Mouse (Mus musculus) liver, embryonic 11.5 days (tissue): ENCODE data around the gene Dnlz. TPM values are rescaled to one million over a fixed set of nuclear protein-coding genes. Genes with fewer than 3 reads are reported as not detected.

Experiments used
- ATAC-seq: fragments of 200-750 bp; cut with Nextera tagmentation; replicated peaks from 2 replicates; pipeline ENCODE4 v1.8.0; 2017; ENCODE audit warnings: moderate number of reproducible peaks, mild to moderate bottlenecking, moderate TSS enrichment, moderate library complexity; ENCODE audit not compliant: low FRiP score
- DNase-seq: peaks from one replicate; pipeline ENCODE4 v3.0.0-alpha.2; 2017; ENCODE audit warnings: low spot score
- H3K27ac ChIP-seq: fragments of 300-500 bp; sonication (generic); 2 replicates; pipeline ENCODE4 v1.5.1; 2014; ENCODE audit warnings: mild to moderate bottlenecking, low read depth, low read length, control low read depth
- H3K27me3 ChIP-seq: fragments of 300-500 bp; sonication (generic); replicated peaks from 2 replicates; pipeline ENCODE4 v1.6.1; 2014; ENCODE audit warnings: low read length, mixed read lengths; ENCODE audit not compliant: control insufficient read depth, insufficient read depth
- H3K36me3 ChIP-seq: fragments of 300-500 bp; sonication (generic); 2 replicates; pipeline ENCODE4 v1.6.1; 2014; ENCODE audit warnings: mild to moderate bottlenecking, low read length, moderate library complexity, mixed read lengths; ENCODE audit not compliant: control insufficient read depth, insufficient read depth
- H3K4me1 ChIP-seq: fragments of 300-500 bp; sonication (generic); replicated peaks from 2 replicates; pipeline ENCODE4 v1.6.1; 2014; ENCODE audit warnings: low read length, mixed read lengths; ENCODE audit not compliant: control insufficient read depth, insufficient read depth
- H3K4me2 ChIP-seq: fragments of 300-500 bp; sonication (generic); 2 replicates; pipeline ENCODE4 v1.6.1; 2014; ENCODE audit warnings: mild to moderate bottlenecking, control low read depth, moderate library complexity
- H3K4me3 ChIP-seq: fragments of 300-500 bp; sonication (generic); 2 replicates; pipeline ENCODE4 v1.5.1; 2014; ENCODE audit warnings: low read depth, low read length, control low read depth
- H3K9ac ChIP-seq: fragments of 300-500 bp; sonication (generic); 2 replicates; pipeline ENCODE4 v1.6.1; 2014; ENCODE audit warnings: low read depth, low read length, control low read depth
- H3K9me3 ChIP-seq: fragments of 300-500 bp; sonication (generic); 2 replicates; pipeline ENCODE4 v1.6.1; 2016; ENCODE audit warnings: low read length, inconsistent platforms, mixed read lengths; ENCODE audit not compliant: control insufficient read depth
- WGBS: fragments of 180-500 bp; shearing (Covaris S2); extraction: QIAGEN DNeasy Blood & Tissue Kit; methylation state at CpG from one replicate; pipeline ENCODE4 v1.1.7; 2014; 5-methylcytosine and 5-hydroxymethylcytosine counted together
- polyA plus RNA-seq: library from polyadenylated mRNA; unstranded; fragments of >200 nt; fragmentation: Nextera tagmentation; extraction: Ambion mirVana; gene quantifications from 2 replicates; pipeline ENCODE4 v1.2.1, GENCODE M21; 2014

Dnlz gene
- 23.0 and 23.8 TPM in 2 replicates for polyA plus RNA-seq

DNA sequence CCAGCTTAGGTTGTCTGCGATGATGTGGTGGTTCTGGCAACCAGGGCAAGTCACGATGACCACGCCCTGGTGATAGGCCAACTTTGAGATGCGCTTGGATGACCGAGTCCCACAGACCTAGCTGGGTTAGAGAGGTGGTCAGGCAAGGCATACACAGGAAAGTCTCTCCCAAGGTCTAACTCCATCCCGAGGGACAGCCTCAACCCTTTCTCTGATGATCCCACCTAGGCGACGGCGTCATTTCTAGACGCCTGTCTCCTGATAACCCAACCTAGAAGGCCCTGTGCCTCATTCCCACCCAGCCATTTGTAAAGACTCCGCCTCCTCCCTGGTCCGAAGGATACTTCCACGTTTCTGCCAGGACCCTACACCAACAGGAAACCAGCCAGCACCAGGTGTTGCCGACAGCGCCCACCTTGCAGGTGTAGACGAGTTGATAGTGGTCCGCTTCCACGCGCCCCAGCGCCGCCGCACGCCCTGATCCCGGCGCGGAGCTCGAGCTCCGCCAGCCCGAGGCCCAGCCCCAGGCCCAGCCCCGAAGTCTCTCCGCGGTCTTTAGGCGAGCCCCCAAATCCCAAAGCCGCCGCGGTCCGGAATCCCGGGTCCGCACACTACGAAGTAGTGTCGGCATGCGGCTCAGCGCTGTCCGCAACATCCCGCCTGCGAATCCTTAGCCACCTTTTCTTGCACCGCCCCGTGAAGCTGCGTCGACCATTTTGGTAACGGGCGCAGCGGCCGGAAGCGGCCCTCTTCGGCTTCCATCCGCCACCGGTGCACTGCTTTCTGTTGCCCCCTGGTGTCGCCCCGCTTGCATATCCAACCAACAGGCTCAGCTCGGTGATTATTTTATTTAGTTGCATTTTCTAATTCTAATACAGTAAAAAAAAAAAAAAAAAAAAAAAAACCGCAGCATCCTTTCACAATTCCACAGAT lies at the start of gene Dnlz:
Dnlz (minus strand) TSS at position 753 of the 933 bp plus-strand sequence.
- Histone ChIP-seq H3K9me3 (no peaks in the 10 kb centered on the region), H3K36me3 (peaks cover 8% of the 10 kb centered on the region; the same call in 1 of the 2 replicates), H3K4me3 (peak within 1 kb of the TSS; percentile 82), H3K27ac (peak within 1 kb of the TSS; percentile 84), H3K4me1 (peaks cover 22% of the 10 kb centered on the region), H3K4me2 (peak within 1 kb of the TSS; percentile 97), H3K27me3 (no peaks in the 10 kb centered on the region), H3K9ac (peak within 1 kb of the TSS; percentile 93)
- DNase-seq, result peak; percentile 89
- 1% methylated on average over 62 of the region's 62 CpGs for WGBS
- ATAC-seq, result peak; percentile 82

DNA sequence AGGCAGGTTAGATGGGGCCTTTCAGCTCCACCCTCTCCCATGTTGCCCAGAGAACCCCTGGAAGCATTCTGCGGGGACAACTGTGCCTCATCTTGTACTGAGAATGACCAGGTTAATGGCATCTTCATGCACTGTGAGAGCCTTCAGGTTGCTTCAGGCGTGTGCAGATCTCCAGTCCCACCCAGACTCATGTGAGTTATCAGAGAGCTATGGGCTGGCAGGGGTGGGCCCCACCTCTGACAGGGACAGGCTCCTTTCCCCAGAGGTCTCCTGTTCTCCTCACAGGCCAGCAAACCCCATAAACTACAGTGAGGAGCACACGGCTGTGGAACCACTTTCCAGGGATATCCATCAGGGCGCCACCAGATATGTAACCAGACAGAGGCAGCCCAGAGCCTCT lies 49.1 kb upstream of the Dnlz start:
- Histone ChIP-seq H3K36me3 (peaks cover 52% of the 10 kb centered on the region), H3K9ac (no peak overlapping the region), H3K27me3 (no peaks in the 10 kb centered on the region), H3K4me2 (no peak overlapping the region), H3K9me3 (no peaks in the 10 kb centered on the region), H3K27ac (no peak overlapping the region; the same call in 1 of the 2 replicates), H3K4me3 (no peak overlapping the region), H3K4me1 (peaks cover 15% of the 10 kb centered on the region)
- ATAC-seq (peak; percentile 73), DNase-seq (no peak)
- 82% methylated on average over 4 of the region's 4 CpGs for WGBS

- 0 out of 2 replicates have a peak, but pooled peaks cover 8% of the 10 kb centered on the region for H3K4me1 ChIP-seq
- peaks cover 52% of the 10 kb centered on the region for H3K36me3 ChIP-seq
- DNase-seq, result no peak
These were observed 48.4 kb upstream of the Dnlz start for GRCm38 (mm10) chr2:26400296-26400695.

GRCm38 (mm10) chr2:26399647-26400046 lies 47.7 kb upstream of the Dnlz start:
- WGBS, result 70% methylated on average over 5 of the region's 5 CpGs
- H3K36me3 ChIP-seq, result peaks cover 58% of the 10 kb centered on the region

More at GRCm38 (mm10) chr2:26400296-26400695, 48.4 kb upstream of the Dnlz start:
- Histone ChIP-seq H3K9me3 (no peaks in the 10 kb centered on the region), H3K4me2 (no peak overlapping the region), H3K27ac (no peak overlapping the region), H3K9ac (no peak overlapping the region), H3K27me3 (no peaks in the 10 kb centered on the region), H3K4me3 (no peak overlapping the region)
- 0 out of 2 replicates have a peak, but pooled peaks have one; percentile 9 for ATAC-seq
- WGBS, result 89% methylated on average over 5 of the region's 5 CpGs

GRCm38 (mm10) chr2:26398978-26399377 lies 47.1 kb upstream of the Dnlz start:
- Histone ChIP-seq H3K27ac (no peak overlapping the region), H3K4me2 (no peak overlapping the region), H3K27me3 (no peaks in the 10 kb centered on the region), H3K9me3 (no peaks in the 10 kb centered on the region), H3K9ac (no peak overlapping the region), H3K4me1 (0 out of 2 replicates have a peak, but pooled peaks cover 8% of the 10 kb centered on the region), H3K36me3 (peaks cover 63% of the 10 kb centered on the region), H3K4me3 (no peak overlapping the region)
- ATAC-seq, result no peak
- 87% methylated on average over 8 of the region's 8 CpGs for WGBS
- no peak for DNase-seq

More at GRCm38 (mm10) chr2:26399647-26400046, 47.7 kb upstream of the Dnlz start:
- no peak overlapping the region for H3K27ac ChIP-seq
- H3K27me3 ChIP-seq, result no peaks in the 10 kb centered on the region
- no peak overlapping the region for H3K9ac ChIP-seq
- H3K4me2 ChIP-seq, result no peak overlapping the region
- 0 out of 2 replicates have a peak, but pooled peaks cover 8% of the 10 kb centered on the region for H3K4me1 ChIP-seq
- no peaks in the 10 kb centered on the region for H3K9me3 ChIP-seq
- no peak for DNase-seq
- peak; percentile 25; the same call in 1 of the 2 replicates for ATAC-seq
- no peak overlapping the region for H3K4me3 ChIP-seq

- no peak for ATAC-seq
These were observed 39.7 kb upstream of the Dnlz start for GRCm38 (mm10) chr2:26391617-26392016.

GRCm38 (mm10) chr2:26390954-26391353 lies 39.0 kb upstream of the Dnlz start:
- DNase-seq (no peak), ATAC-seq (no peak)
- peaks cover 14% of the 10 kb centered on the region for H3K4me1 ChIP-seq
- 0 out of 2 replicates have a peak overlapping the region, but pooled peaks have one; percentile 1 for H3K4me3 ChIP-seq
- no peak overlapping the region for H3K9ac ChIP-seq
- peaks cover 64% of the 10 kb centered on the region for H3K36me3 ChIP-seq
- no peak overlapping the region for H3K27ac ChIP-seq
- H3K9me3 ChIP-seq, result no peaks in the 10 kb centered on the region
- 72% methylated on average over 3 of the region's 3 CpGs for WGBS
- peak overlapping the region; percentile 1; the same call in 1 of the 2 replicates for H3K4me2 ChIP-seq
- H3K27me3 ChIP-seq, result no peaks in the 10 kb centered on the region

More at GRCm38 (mm10) chr2:26391617-26392016, 39.7 kb upstream of the Dnlz start:
- Histone ChIP-seq H3K36me3 (peaks cover 66% of the 10 kb centered on the region), H3K4me2 (no peak overlapping the region), H3K27me3 (no peaks in the 10 kb centered on the region), H3K9ac (no peak overlapping the region), H3K27ac (no peak overlapping the region), H3K9me3 (no peaks in the 10 kb centered on the region), H3K4me1 (peaks cover 14% of the 10 kb centered on the region), H3K4me3 (no peak overlapping the region)
- 87% methylated on average over 6 of the region's 6 CpGs for WGBS
- DNase-seq, result no peak

DNA sequence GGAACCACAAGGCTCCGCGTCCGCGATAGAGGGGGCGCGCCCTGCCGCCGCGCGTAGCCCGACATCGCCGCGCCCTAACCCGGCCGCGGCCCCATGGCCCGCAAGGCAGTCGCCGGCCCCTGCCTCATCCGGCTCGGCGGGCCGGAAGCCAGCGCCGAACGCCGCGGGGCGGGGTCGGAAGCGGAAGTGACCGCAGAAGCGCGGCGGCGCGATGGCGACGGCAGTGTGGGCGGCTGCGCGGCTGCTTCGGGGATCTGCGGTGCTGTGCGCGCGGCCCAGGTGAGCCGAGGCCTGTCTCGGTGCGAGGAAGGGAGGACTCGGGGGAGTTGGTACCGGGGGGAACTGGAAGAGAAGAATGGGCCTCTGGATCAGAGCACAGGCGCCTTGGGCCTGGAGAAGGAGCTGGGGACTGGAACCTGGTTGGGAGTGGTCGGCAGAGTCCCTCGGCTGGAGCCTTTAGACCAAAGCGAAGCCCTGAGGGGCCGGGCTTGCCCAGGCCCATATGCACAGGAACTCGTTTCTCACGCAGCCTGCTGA lies 37.3 kb upstream of the Dnlz start, which contains the start of the genes Entr1 and Pmpca:
Entr1 (minus strand) TSS at position 163 of the 537 bp plus-strand sequence.
Pmpca (plus strand) TSS at position 186 of the 537 bp plus-strand sequence.
- H3K9ac ChIP-seq, result peak within 1 kb of the TSS; percentile 94
- WGBS, result under 1% methylated on average over 60 of the region's 60 CpGs
- DNase-seq, result peak; percentile 88
- peaks cover 14% of the 10 kb centered on the region for H3K4me1 ChIP-seq
- no peaks in the 10 kb centered on the region for H3K9me3 ChIP-seq
- peak within 1 kb of the TSS; percentile 87 for H3K4me3 ChIP-seq
- peak; percentile 91 for ATAC-seq
- H3K27me3 ChIP-seq, result no peaks in the 10 kb centered on the region
- peak within 1 kb of the TSS; percentile 72 for H3K4me2 ChIP-seq
- H3K36me3 ChIP-seq, result peaks cover 61% of the 10 kb centered on the region
- peak within 1 kb of the TSS; percentile 40 for H3K27ac ChIP-seq
